Mouse (Mus musculus) neural tube, embryonic 12.5 days (tissue): ENCODE results near the gene Gm11037. TPM values are rescaled to one million over a fixed set of nuclear protein-coding genes. Genes with fewer than 3 reads are reported as not detected.
A peak's percentile ranks its signal among the peaks of the same experiment; 100 is the strongest.

Experiments used
- ATAC-seq: fragments of 200-750 bp; cut with Nextera tagmentation; 2 replicates; pipeline ENCODE4 v1.8.0; 2017; ENCODE audit warnings: low read depth, mild to moderate bottlenecking, moderate TSS enrichment, moderate library complexity; ENCODE audit not compliant: low FRiP score
- H3K27ac ChIP-seq: fragments of 300-500 bp; sonication (generic); 2 replicates; pipeline ENCODE4 v1.5.1; 2016
- H3K27me3 ChIP-seq: fragments of 300-500 bp; sonication (generic); replicated peaks from 2 replicates; pipeline ENCODE4 v1.6.1; 2016; ENCODE audit warnings: mild to moderate bottlenecking
- H3K36me3 ChIP-seq: fragments of 300-500 bp; sonication (generic); 2 replicates; pipeline ENCODE4 v1.6.1; 2016; ENCODE audit warnings: mild to moderate bottlenecking
- H3K4me1 ChIP-seq: fragments of 300-500 bp; sonication (generic); 2 replicates; pipeline ENCODE4 v1.6.1; 2016
- H3K4me2 ChIP-seq: fragments of 300-500 bp; sonication (generic); replicated peaks from 2 replicates; pipeline ENCODE4 v1.6.1; 2016; ENCODE audit warnings: mild to moderate bottlenecking
- H3K4me3 ChIP-seq: fragments of 300-500 bp; sonication (generic); 2 replicates; pipeline ENCODE4 v1.5.1; 2016
- H3K9ac ChIP-seq: fragments of 300-500 bp; sonication (generic); 2 replicates; pipeline ENCODE4 v1.6.1; 2016; ENCODE audit warnings: mild to moderate bottlenecking
- H3K9me3 ChIP-seq: fragments of 300-500 bp; sonication (generic); 2 replicates; pipeline ENCODE4 v1.6.1; 2016; ENCODE audit warnings: mild to moderate bottlenecking
- WGBS: fragments of 180-500 bp; shearing (Covaris S2); methylation state at CpG from one replicate; pipeline ENCODE4 v1.1.7; 2016; 5-methylcytosine and 5-hydroxymethylcytosine counted together
- polyA plus RNA-seq: library from polyadenylated mRNA; unstranded; fragments of >200 nt; fragmentation: Nextera tagmentation; extraction: Ambion mirVana; gene quantifications from 2 replicates; pipeline ENCODE4 v1.2.1, GENCODE M21; 2016

The Gm11037 gene
- polyA plus RNA-seq, 1 experiment from 2014 or later = not detected

DNA sequence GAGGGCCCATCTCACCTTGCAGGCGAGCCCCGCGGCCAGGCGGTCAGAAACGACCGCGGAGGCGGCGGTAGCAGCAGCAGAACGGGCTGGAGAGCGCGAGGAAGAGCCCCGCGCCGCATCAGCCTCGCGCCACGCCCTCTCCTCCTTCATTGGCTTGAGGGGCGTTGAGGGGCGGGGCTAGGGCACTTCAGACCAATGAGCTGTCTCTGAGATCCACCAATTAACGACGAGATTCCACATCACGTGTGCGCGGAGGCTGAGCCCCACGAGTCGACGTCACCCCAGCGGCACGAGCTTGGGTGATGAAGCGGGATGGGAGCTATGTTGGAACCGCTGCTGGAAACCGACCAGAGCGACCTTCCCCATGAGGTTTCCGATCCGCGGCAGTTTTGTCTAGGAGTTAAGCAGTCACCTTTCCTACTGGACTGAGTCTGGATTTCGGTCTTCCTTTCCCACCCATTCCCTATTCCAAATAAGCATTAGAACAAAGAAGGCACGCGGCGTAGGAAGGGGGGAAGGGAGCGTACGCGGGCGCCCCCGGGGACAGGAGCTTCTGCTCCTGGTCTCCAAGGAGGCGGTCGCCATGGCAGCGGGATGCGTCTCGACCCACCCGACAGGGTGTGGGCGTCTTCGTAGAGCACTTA, 26.8 kb downstream of the Gm11037 start, which contains the start of gene 1700037H04Rik:
TSS of gene 1700037H04Rik (minus strand) at position 144 of the 644 bp plus-strand sequence.
- under 1% methylated on average over 54 of the region's 54 CpGs for WGBS
- peak within 1 kb of the TSS; percentile 77 for H3K4me2 ChIP-seq

DNA sequence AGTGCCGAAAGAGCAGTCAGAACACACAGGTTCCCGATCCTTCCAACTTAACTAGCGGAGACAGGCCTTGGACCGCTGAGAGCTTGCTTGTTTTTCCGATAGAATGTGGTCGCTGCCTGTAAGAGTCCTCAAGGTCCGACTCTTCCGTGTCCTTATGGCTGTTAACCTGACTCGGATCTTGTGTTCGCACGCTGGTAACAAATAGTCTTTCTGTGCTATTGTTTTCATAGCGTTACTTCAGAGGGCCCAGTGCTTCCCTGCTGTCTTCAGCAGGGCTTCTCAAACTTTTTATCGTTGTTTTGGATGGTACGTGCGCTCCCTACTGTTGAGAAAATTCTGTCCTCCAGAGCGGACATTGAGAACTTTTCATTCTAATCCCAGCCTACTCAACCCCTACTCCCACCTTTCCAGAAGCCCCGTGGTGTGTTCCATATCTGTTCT, 27.4 kb downstream of the Gm11037 start:
- peak overlapping the region; percentile 62 for H3K9ac ChIP-seq
- no peak; the same call in 1 of the 2 replicates for ATAC-seq

More for the DNA sequence above, 26.8 kb downstream of the Gm11037 start, which contains the start of gene 1700037H04Rik:
- peak; percentile 98 for ATAC-seq
- H3K36me3 ChIP-seq = 0 out of 2 replicates have a peak, but pooled peaks cover 3% of the 10 kb centered on the region
- peak within 1 kb of the TSS; percentile 59 for H3K4me3 ChIP-seq
- no peaks in the 10 kb centered on the region for H3K9me3 ChIP-seq
- peaks cover 37% of the 10 kb centered on the region for H3K4me1 ChIP-seq
- peak within 1 kb of the TSS; percentile 74 for H3K9ac ChIP-seq
- no peaks in the 10 kb centered on the region for H3K27me3 ChIP-seq
- peak within 1 kb of the TSS; percentile 84 for H3K27ac ChIP-seq

DNA sequence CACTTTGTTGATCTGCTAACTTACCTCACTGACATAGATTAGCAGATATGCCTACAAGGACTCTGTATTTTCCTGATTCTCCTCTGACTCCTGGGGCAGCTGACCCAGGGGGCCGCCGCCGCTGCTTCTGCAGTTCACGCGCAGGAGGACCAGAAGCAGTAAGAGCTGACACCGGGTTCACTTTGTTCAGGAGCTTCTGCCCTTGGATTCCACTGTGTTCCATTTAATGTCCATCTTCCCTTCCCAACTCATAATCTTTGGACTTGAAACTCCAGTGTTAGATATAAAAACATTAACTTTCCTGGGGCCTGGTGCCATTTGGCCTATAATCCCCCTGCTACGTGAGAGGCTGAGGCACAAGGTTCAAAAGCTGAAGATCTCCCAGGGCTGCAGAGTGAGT, 30.6 kb downstream of the Gm11037 start:
- Histone ChIP-seq H3K9ac (no peak overlapping the region), H3K9me3 (no peaks in the 10 kb centered on the region), H3K27ac (no peak overlapping the region), H3K4me2 (no peak overlapping the region), H3K27me3 (no peaks in the 10 kb centered on the region), H3K4me3 (no peak overlapping the region), H3K36me3 (no peaks in the 10 kb centered on the region), H3K4me1 (peaks cover 8% of the 10 kb centered on the region)
- WGBS = 75% methylated on average over 7 of the region's 7 CpGs
- no peak for ATAC-seq

More for the DNA sequence above, 27.4 kb downstream of the Gm11037 start:
- Histone ChIP-seq H3K27me3 (no peaks in the 10 kb centered on the region), H3K27ac (peak overlapping the region; percentile 84; the same call in 1 of the 2 replicates), H3K4me3 (peak overlapping the region; percentile 59), H3K4me1 (peaks cover 37% of the 10 kb centered on the region), H3K36me3 (0 out of 2 replicates have a peak, but pooled peaks cover 3% of the 10 kb centered on the region), H3K9me3 (no peaks in the 10 kb centered on the region), H3K4me2 (peak overlapping the region; percentile 77)
- under 1% methylated on average over 17 of the region's 17 CpGs for WGBS

DNA sequence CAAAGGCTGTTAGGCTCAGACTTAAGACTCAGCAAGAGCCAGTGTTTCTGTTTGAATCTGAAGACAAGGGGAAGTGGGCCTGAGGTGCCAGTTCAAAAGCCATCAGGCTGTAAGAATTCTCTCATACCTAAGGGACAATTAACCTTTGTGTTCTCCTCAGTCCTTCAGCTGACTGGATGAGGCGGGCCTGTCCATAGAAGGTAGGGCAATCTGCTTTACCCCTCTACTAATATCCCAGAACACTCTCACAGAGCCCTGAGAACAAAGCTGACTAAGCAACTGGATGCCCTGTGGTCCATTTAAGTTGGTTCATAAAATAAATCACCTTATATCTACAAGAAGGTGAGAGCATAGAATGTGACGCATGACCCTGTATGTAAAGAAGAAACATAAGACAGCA, 32.9 kb downstream of the Gm11037 start:
- 83% methylated on average over 2 of the region's 2 CpGs for WGBS
- no peaks in the 10 kb centered on the region for H3K36me3 ChIP-seq
- H3K27me3 ChIP-seq = peaks cover 10% of the 10 kb centered on the region
- no peak overlapping the region for H3K4me2 ChIP-seq
- H3K9ac ChIP-seq = no peak overlapping the region
- no peak for ATAC-seq
- H3K4me3 ChIP-seq = no peak overlapping the region
- no peaks in the 10 kb centered on the region for H3K4me1 ChIP-seq
- no peaks in the 10 kb centered on the region for H3K9me3 ChIP-seq
- no peak overlapping the region for H3K27ac ChIP-seq

DNA sequence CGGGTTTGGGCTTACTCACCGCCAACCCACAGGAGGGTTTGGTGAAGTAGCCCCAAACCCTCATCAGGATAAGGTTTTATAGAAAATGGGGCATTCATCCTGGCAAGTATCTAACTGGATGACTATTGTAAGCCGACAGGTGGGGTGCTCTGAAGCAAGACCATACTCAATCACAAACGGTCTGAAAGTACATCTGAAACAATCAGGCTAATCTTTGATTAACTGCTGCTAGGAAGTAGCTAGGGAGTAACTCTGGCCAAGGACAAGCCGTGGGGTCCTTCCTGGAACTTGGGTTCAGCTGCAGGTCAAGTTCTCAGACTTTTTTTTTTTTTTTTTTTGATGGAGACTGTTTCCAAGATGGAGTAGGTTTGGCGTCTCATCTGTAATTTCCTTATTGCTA, 34.7 kb downstream of the Gm11037 start:
- Histone ChIP-seq H3K27ac (no peak overlapping the region), H3K36me3 (peaks cover 6% of the 10 kb centered on the region; the same call in 1 of the 2 replicates), H3K9me3 (no peaks in the 10 kb centered on the region), H3K27me3 (peaks cover 28% of the 10 kb centered on the region), H3K4me2 (no peak overlapping the region), H3K4me3 (no peak overlapping the region), H3K9ac (no peak overlapping the region), H3K4me1 (0 out of 2 replicates have a peak, but pooled peaks cover 5% of the 10 kb centered on the region)
- no peak for ATAC-seq
- 81% methylated on average over 6 of the region's 6 CpGs for WGBS

DNA sequence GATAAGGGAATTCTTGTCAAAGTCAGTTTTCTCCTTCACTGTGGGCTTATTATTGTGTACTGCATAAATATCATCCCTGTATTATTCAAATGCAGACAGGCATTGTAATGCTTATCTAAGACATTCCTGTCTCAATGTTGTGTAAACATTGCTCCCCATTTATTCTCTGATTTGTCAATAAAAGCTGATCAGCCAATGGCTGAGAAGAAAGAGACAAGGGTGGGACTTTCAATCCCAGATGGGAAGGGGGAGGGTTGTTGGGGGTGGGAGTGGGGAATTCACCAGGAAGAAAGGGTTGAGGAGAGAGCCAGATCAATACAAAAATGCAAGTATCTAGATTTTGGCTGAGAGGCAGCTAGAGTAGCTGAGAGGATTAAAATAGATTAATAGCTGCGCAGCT, 35.6 kb downstream of the Gm11037 start:
- no peak for ATAC-seq
- no peak overlapping the region for H3K4me2 ChIP-seq
- H3K4me3 ChIP-seq = no peak overlapping the region
- 0 out of 2 replicates have a peak, but pooled peaks cover 5% of the 10 kb centered on the region for H3K4me1 ChIP-seq
- no peak overlapping the region for H3K9ac ChIP-seq
- no peak overlapping the region for H3K27ac ChIP-seq
- WGBS = 78% methylated on average over 1 of the region's 1 CpGs
- H3K27me3 ChIP-seq = peaks cover 35% of the 10 kb centered on the region
- peaks cover 6% of the 10 kb centered on the region; the same call in 1 of the 2 replicates for H3K36me3 ChIP-seq
- no peaks in the 10 kb centered on the region for H3K9me3 ChIP-seq

DNA sequence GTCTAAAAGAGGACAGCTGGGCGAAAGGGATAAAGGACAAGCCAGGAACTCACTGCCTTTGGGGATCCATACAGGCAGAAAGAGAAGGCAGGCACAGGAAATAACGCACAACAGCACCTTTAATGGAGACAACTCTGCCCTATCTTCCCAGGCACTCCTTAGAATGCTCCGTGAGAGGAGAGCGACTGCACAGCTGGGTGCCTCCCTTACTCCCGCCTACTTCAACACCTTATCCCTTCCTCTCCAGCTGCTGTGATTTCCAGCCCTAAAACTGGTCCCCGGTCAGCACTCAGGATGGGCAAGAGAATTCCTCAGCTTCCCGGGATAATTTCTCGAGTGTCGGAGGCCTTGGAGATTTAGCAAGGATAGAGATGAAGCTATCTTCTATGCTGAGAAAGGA, 37.6 kb downstream of the Gm11037 start:
- Histone ChIP-seq H3K4me1 (peaks cover 18% of the 10 kb centered on the region; the same call in 1 of the 2 replicates), H3K9ac (no peak overlapping the region), H3K27me3 (peaks cover 35% of the 10 kb centered on the region), H3K27ac (no peak overlapping the region), H3K4me2 (no peak overlapping the region), H3K9me3 (no peaks in the 10 kb centered on the region), H3K4me3 (no peak overlapping the region), H3K36me3 (peaks cover 6% of the 10 kb centered on the region; the same call in 1 of the 2 replicates)
- 13% methylated on average over 9 of the region's 9 CpGs for WGBS
- ATAC-seq = no peak

DNA sequence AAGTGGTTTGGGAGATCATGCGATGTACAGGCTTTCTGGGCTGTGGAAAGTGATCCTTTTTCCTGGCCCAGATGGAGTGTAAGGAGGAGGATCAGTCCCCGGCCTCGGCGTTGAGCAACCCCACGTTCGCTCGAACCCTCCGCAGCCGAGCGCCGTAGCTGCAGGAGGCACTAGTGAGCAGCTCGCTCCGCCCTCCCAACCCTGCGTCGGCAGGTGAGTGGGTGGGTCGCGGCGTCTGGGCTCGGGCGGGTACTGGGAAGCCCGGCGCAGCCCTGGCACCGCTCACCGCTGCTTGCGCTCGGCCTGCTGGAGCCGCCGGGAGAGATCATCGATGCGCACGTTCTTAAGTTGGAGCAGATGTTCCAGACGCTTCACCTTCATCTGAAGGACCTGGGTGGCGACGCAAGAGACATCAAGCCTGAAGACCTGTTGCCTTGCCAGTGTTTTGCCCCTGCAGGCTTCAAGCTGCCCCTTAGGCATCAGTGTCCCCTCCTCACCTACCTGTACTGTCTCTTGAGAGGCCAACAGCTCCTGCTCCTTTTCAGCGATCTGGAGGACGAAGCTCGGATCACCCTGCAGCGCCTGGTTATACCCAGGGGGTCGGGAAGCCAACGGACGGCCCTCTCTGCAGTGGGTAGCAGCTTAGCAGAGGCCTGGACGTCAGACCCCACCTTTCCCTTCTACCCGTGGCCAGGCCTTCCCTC, 38.3 kb downstream of the Gm11037 start:
- Histone ChIP-seq H3K4me1 (peaks cover 22% of the 10 kb centered on the region), H3K9me3 (no peaks in the 10 kb centered on the region), H3K36me3 (peaks cover 8% of the 10 kb centered on the region; the same call in 1 of the 2 replicates), H3K4me3 (no peak overlapping the region), H3K4me2 (peak overlapping the region; percentile 46), H3K27me3 (peaks cover 35% of the 10 kb centered on the region), H3K27ac (no peak overlapping the region), H3K9ac (0 out of 2 replicates have a peak overlapping the region, but pooled peaks have one; percentile 19)
- WGBS = 5% methylated on average over 43 of the region's 43 CpGs
- ATAC-seq = no peak

DNA sequence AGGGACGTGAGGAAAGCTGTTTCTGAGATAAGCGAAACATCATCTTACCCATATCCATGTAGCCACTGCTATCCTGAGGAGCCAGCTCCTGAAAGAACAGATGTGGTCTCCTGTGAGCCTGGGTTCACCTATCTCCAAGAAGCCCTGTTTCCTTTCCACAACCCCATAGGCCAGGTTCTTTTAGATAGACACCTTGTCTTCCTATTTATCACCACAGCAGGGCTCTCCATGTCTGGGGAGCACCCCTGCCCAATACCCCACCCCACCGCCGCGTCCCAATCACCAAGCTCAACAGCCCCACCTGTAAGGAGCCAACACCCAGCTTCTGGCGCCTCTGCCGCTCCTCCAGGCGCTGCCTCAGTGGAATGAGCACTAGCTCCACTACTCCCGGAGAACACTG, 39.0 kb downstream of the Gm11037 start:
- no peak overlapping the region for H3K27ac ChIP-seq
- H3K9me3 ChIP-seq = no peaks in the 10 kb centered on the region
- 43% methylated on average over 9 of the region's 9 CpGs for whole genome bisulfite sequencing
- peaks cover 11% of the 10 kb centered on the region for H3K36me3 ChIP-seq
- no peak overlapping the region for H3K9ac ChIP-seq
- no peak for ATAC-seq
- H3K4me2 ChIP-seq = no peak overlapping the region
- no peak overlapping the region for H3K4me3 ChIP-seq
- H3K4me1 ChIP-seq = peaks cover 30% of the 10 kb centered on the region
- peaks cover 35% of the 10 kb centered on the region for H3K27me3 ChIP-seq

DNA sequence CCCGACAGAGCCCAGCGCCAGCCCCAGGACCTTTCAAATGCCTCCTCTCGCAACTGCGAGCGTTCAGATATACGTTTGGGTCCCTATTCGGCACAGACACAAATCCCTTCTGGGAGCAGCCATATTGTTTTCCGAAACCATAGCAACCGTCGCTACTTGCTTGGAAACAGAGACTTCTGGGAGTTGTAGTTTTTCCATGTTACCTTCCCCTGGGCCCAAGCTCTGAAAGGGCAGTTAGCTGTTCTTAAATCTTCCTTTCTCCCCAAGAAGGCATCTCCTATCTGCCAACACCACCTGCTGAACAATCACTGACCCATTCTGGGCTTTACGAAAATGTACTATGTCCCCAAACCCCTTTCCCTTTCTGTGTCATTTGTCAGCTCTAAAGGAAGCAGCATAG, 41.4 kb downstream of the Gm11037 start:
- H3K36me3 ChIP-seq = peaks cover 17% of the 10 kb centered on the region
- H3K27me3 ChIP-seq = peaks cover 35% of the 10 kb centered on the region
- H3K4me1 ChIP-seq = peaks cover 51% of the 10 kb centered on the region
- peak overlapping the region; percentile 28 for H3K4me3 ChIP-seq
- H3K27ac ChIP-seq = no peak overlapping the region
- H3K4me2 ChIP-seq = peak overlapping the region; percentile 67
- H3K9ac ChIP-seq = no peak overlapping the region
- 5% methylated on average over 11 of the region's 11 CpGs for WGBS
- no peaks in the 10 kb centered on the region for H3K9me3 ChIP-seq
- ATAC-seq = peak; percentile 35

DNA sequence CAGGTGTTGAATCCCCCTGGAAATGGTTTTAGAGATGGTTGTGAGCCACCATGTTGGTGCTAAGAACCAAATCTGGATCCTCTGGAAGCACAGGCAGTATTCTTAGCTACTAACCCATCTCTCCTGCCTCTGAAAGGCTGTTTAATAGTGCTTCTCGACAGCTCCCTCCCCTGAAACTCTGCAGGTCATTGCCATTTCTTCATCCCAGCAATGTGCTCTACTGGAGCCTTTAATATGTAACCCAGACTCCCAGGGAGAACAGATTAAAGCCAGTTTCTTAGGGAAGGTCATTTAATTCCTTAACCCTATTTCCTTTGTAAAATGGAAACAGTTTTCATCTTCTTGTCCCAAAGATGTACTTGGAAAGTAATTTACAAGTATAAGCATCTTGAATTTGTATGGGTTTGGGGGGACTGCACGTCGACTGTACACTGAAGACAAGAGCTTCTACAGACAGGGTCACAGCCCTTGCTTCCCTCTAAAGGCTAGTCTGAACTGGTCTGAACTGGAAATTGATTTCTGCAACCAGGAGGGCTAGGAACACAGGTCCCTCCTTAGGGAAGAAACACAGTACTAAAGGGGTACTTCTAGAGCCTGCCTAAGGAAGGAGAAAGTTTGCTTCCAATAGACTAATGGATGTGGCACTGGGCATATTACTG, 42.1 kb downstream of the Gm11037 start:
- 77% methylated on average over 3 of the region's 3 CpGs for WGBS
- peaks cover 51% of the 10 kb centered on the region for H3K4me1 ChIP-seq
- no peak overlapping the region for H3K4me3 ChIP-seq
- peaks cover 32% of the 10 kb centered on the region for H3K27me3 ChIP-seq
- H3K9ac ChIP-seq = no peak overlapping the region
- H3K27ac ChIP-seq = no peak overlapping the region
- no peak for ATAC-seq
- H3K9me3 ChIP-seq = no peaks in the 10 kb centered on the region
- no peak overlapping the region; the same call in 1 of the 2 replicates for H3K4me2 ChIP-seq
- H3K36me3 ChIP-seq = peaks cover 17% of the 10 kb centered on the region

DNA sequence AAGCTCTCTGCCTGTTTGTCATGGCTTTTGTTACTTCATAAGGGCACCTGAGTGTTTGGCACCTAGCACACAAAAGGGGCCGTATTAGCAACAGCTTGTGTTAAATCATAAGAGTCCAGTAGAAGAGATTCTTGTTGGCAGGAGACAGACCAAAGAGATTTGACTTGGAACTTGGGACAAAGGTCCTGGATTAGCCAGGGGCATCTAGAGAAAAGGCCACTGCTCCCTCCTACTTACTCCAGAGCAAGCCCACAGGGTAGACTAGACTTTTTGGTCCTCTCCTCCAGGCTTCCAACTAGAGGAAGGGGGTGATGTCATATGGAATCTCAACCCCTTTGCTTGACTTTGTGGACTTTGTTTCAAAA, 42.6 kb downstream of the Gm11037 start:
- no peak for ATAC-seq
- H3K9ac ChIP-seq = no peak overlapping the region
- no peak overlapping the region for H3K4me2 ChIP-seq
- peaks cover 27% of the 10 kb centered on the region for H3K27me3 ChIP-seq
- H3K4me3 ChIP-seq = no peak overlapping the region
- H3K4me1 ChIP-seq = peaks cover 51% of the 10 kb centered on the region
- no peak overlapping the region for H3K27ac ChIP-seq
- WGBS = 95% methylated on average over 1 of the region's 1 CpGs
- H3K9me3 ChIP-seq = no peaks in the 10 kb centered on the region
- peaks cover 17% of the 10 kb centered on the region for H3K36me3 ChIP-seq
